Mouse (Mus musculus): ENCODE results near the gene Trpc7. TPM values are rescaled to one million over a fixed set of nuclear protein-coding genes. Genes with fewer than 3 reads are reported as not detected.

Gene Trpc7
- polyA plus RNA-seq, 1 experiment from 2014 or later, result not detected

GRCm38 (mm10) chr13:56862011-56862410, 33.8 kb downstream of the Trpc7 start:
- no peaks in the 10 kb centered on the region for H3K36me3 ChIP-seq (ENCODE audit: insufficient read depth, low read length)
- no peaks in the 10 kb centered on the region for H3K4me1 ChIP-seq (ENCODE audit: insufficient read depth, low read depth, low read length)
- H3K9ac ChIP-seq (replicated peaks; ENCODE audit: low read depth), result no peak overlapping the region
- WGBS, result 56% methylated on average over 6 of the region's 6 CpGs
- ATAC-seq (no peak), DNase-seq (ENCODE audit: low spot score) (no peak)
- H3K27me3 ChIP-seq (replicated peaks; ENCODE audit: insufficient read depth, low read length), result no peaks in the 10 kb centered on the region
- no peak overlapping the region for H3K4me2 ChIP-seq (replicated peaks; ENCODE audit: low read depth, low read length)
- H3K4me3 ChIP-seq (ENCODE audit: low read depth, low read length), result no peak overlapping the region
- no peaks in the 10 kb centered on the region for H3K9me3 ChIP-seq (ENCODE audit: low read length)
- no peak for TF ChIP-seq CTCF (IDR thresholded peaks at IDR 0.05)
- TF ChIP-seq EP300 (IDR thresholded peaks at IDR 0.05), result no peak
- no peak overlapping the region for H3K27ac ChIP-seq (ENCODE audit: low read length)

- Histone ChIP-seq H3K4me3 (ENCODE audit: low read depth, low read length) (no peak overlapping the region), H3K36me3 (ENCODE audit: insufficient read depth, low read length) (no peaks in the 10 kb centered on the region), H3K4me2 (replicated peaks; ENCODE audit: low read depth, low read length) (no peak overlapping the region), H3K27me3 (replicated peaks; ENCODE audit: insufficient read depth, low read length) (no peaks in the 10 kb centered on the region), H3K9ac (replicated peaks; ENCODE audit: low read depth) (no peak overlapping the region), H3K4me1 (ENCODE audit: insufficient read depth, low read depth, low read length) (no peaks in the 10 kb centered on the region), H3K9me3 (ENCODE audit: low read length) (no peaks in the 10 kb centered on the region), H3K27ac (ENCODE audit: low read length) (no peak overlapping the region)
- no peak for ATAC-seq
- WGBS, result 65% methylated on average over 8 of the region's 8 CpGs
- DNase-seq (ENCODE audit: low spot score), result no peak
- TF ChIP-seq EP300 (IDR thresholded peaks at IDR 0.05), result no peak
- no peak for TF ChIP-seq CTCF (IDR thresholded peaks at IDR 0.05)
Observed at GRCm38 (mm10) chr13:56854506-56854905, 41.3 kb downstream of the Trpc7 start.

GRCm38 (mm10) chr13:56853436-56853835, 42.4 kb downstream of the Trpc7 start:
- TF ChIP-seq EP300 (IDR thresholded peaks at IDR 0.05) (no peak), CTCF (IDR thresholded peaks at IDR 0.05) (no peak)
- no peak overlapping the region for H3K27ac ChIP-seq (ENCODE audit: low read length)

GRCm38 (mm10) chr13:56845866-56846265, 49.9 kb downstream of the Trpc7 start:
- TF ChIP-seq CTCF (IDR thresholded peaks at IDR 0.05) (no peak), EP300 (IDR thresholded peaks at IDR 0.05) (no peak)
- DNase-seq (ENCODE audit: low spot score) (no peak), ATAC-seq (no peak)
- H3K9me3 ChIP-seq (ENCODE audit: low read length), result no peaks in the 10 kb centered on the region
- no peak overlapping the region for H3K4me2 ChIP-seq (replicated peaks; ENCODE audit: low read depth, low read length)
- H3K27ac ChIP-seq (ENCODE audit: low read length), result no peak overlapping the region
- no peak overlapping the region for H3K4me3 ChIP-seq (ENCODE audit: low read depth, low read length)
- H3K36me3 ChIP-seq (ENCODE audit: insufficient read depth, low read length), result no peaks in the 10 kb centered on the region
- H3K27me3 ChIP-seq (replicated peaks; ENCODE audit: insufficient read depth, low read length), result no peaks in the 10 kb centered on the region
- H3K9ac ChIP-seq (replicated peaks; ENCODE audit: low read depth), result no peak overlapping the region
- no peaks in the 10 kb centered on the region for H3K4me1 ChIP-seq (ENCODE audit: insufficient read depth, low read depth, low read length)
- 77% methylated on average over 3 of the region's 3 CpGs for WGBS

More at GRCm38 (mm10) chr13:56853436-56853835, 42.4 kb downstream of the Trpc7 start:
- Histone ChIP-seq H3K36me3 (ENCODE audit: insufficient read depth, low read length) (no peaks in the 10 kb centered on the region), H3K9me3 (ENCODE audit: low read length) (no peaks in the 10 kb centered on the region), H3K4me2 (replicated peaks; ENCODE audit: low read depth, low read length) (no peak overlapping the region), H3K4me3 (ENCODE audit: low read depth, low read length) (no peak overlapping the region), H3K4me1 (ENCODE audit: insufficient read depth, low read depth, low read length) (no peaks in the 10 kb centered on the region), H3K27me3 (replicated peaks; ENCODE audit: insufficient read depth, low read length) (no peaks in the 10 kb centered on the region), H3K9ac (replicated peaks; ENCODE audit: low read depth) (no peak overlapping the region)
- no peak for DNase-seq (ENCODE audit: low spot score)
- no peak for ATAC-seq
- WGBS, result 56% methylated on average over 5 of the region's 5 CpGs

GRCm38 (mm10) chr13:56815471-56815870, 80.3 kb downstream of the Trpc7 start:
- ATAC-seq, result no peak
- Histone ChIP-seq H3K4me3 (ENCODE audit: low read depth, low read length) (no peak overlapping the region), H3K4me2 (replicated peaks; ENCODE audit: low read depth, low read length) (no peak overlapping the region), H3K9ac (replicated peaks; ENCODE audit: low read depth) (no peak overlapping the region), H3K27ac (ENCODE audit: low read length) (no peak overlapping the region), H3K4me1 (ENCODE audit: insufficient read depth, low read depth, low read length) (no peaks in the 10 kb centered on the region), H3K9me3 (ENCODE audit: low read length) (no peaks in the 10 kb centered on the region), H3K27me3 (replicated peaks; ENCODE audit: insufficient read depth, low read length) (no peaks in the 10 kb centered on the region), H3K36me3 (ENCODE audit: insufficient read depth, low read length) (no peaks in the 10 kb centered on the region)
- WGBS, result 87% methylated on average over 12 of the region's 12 CpGs
- DNase-seq (ENCODE audit: low spot score), result no peak
- no peak for TF ChIP-seq CTCF (IDR thresholded peaks at IDR 0.05)
- TF ChIP-seq EP300 (IDR thresholded peaks at IDR 0.05), result no peak

- WGBS, result 8% methylated on average over 27 of the region's 27 CpGs
- Histone ChIP-seq H3K4me1 (ENCODE audit: insufficient read depth, low read depth, low read length) (no peaks in the 10 kb centered on the region), H3K4me2 (replicated peaks; ENCODE audit: low read depth, low read length) (peak overlapping the region; percentile 49), H3K27ac (ENCODE audit: low read length) (no peak overlapping the region), H3K36me3 (ENCODE audit: insufficient read depth, low read length) (no peaks in the 10 kb centered on the region), H3K27me3 (replicated peaks; ENCODE audit: insufficient read depth, low read length) (no peaks in the 10 kb centered on the region), H3K9ac (replicated peaks; ENCODE audit: low read depth) (no peak overlapping the region), H3K4me3 (ENCODE audit: low read depth, low read length) (0 out of 2 replicates have a peak overlapping the region, but pooled peaks have one; percentile 1), H3K9me3 (ENCODE audit: low read length) (no peaks in the 10 kb centered on the region)
- no peak for TF ChIP-seq EP300 (IDR thresholded peaks at IDR 0.05)
- peak; percentile 99 for TF ChIP-seq CTCF (IDR thresholded peaks at IDR 0.05)
- ATAC-seq (peak; percentile 65), DNase-seq (ENCODE audit: low spot score) (peak; percentile 81)
Observed at GRCm38 (mm10) chr13:56806776-56807490, 88.9 kb downstream of the Trpc7 start.

All from lung, postnatal 0 days (tissue).